Mouse (Mus musculus): ENCODE data around the gene Morc3.

- TF ChIP-seq GATA1 (IDR thresholded peaks at IDR 0.05; ENCODE audit: low read length) (no peak), TAL1 (IDR thresholded peaks at IDR 0.05; ENCODE audit: low read length) (no peak)
These were observed 46.1 kb upstream of the Morc3 start for GRCm38 (mm10) chr16:93785805-93786204.

All from erythroblast, embryonic 14.5 days (primary cell).